Mouse (Mus musculus) hindbrain, embryonic 11.5 days (tissue): ENCODE measurements at regions not wholly inside any gene's neighbourhood (a gene's known extent, or its start where the extent isn't known, plus 50 kb on each side); places are given as distances from the start of the nearest gene placed in this dataset.
"Not testable (repeated sequence)": the region's sequence is repeated elsewhere in the genome, so short reads cannot be mapped to it uniquely, and the experiment has no call there.

ENCODE experiments used
- ATAC-seq: fragments of 200-750 bp; cut with Nextera tagmentation; 2 replicates; pipeline ENCODE4 v1.8.0; 2017; ENCODE audit warnings: mild to moderate bottlenecking, moderate TSS enrichment, moderate library complexity; ENCODE audit not compliant: low FRiP score
- DNase-seq: peaks from one replicate; pipeline ENCODE4 v3.0.0-alpha.2; 2015; ENCODE audit warnings: low spot score
- H3K27ac ChIP-seq: fragments of 300-500 bp; sonication (generic); 2 replicates; pipeline ENCODE4 v1.5.1; 2014; ENCODE audit warnings: mild to moderate bottlenecking, low read depth, low read length
- H3K27me3 ChIP-seq: fragments of 300-500 bp; sonication (generic); 2 replicates; pipeline ENCODE4 v1.6.1; 2014; ENCODE audit warnings: mild to moderate bottlenecking, low read length, moderate library complexity, mixed read lengths; ENCODE audit not compliant: control insufficient read depth, insufficient read depth
- H3K36me3 ChIP-seq: fragments of 300-500 bp; sonication (generic); 2 replicates; pipeline ENCODE4 v1.6.1; 2014; ENCODE audit warnings: mild to moderate bottlenecking, low read length, moderate library complexity, mixed read lengths; ENCODE audit not compliant: control insufficient read depth, insufficient read depth
- H3K4me1 ChIP-seq: fragments of 300-500 bp; sonication (generic); replicated peaks from 2 replicates; pipeline ENCODE4 v1.6.1; 2014; ENCODE audit warnings: low read length, mixed read lengths; ENCODE audit not compliant: control insufficient read depth, insufficient read depth
- H3K4me2 ChIP-seq: fragments of 300-500 bp; sonication (generic); replicated peaks from 2 replicates; pipeline ENCODE4 v1.6.1; 2014; ENCODE audit warnings: mild to moderate bottlenecking, low read depth, low read length
- H3K4me3 ChIP-seq: fragments of 300-500 bp; sonication (generic); 2 replicates; pipeline ENCODE4 v1.5.1; 2014; ENCODE audit warnings: low read depth, low read length
- H3K9ac ChIP-seq: fragments of 300-500 bp; sonication (generic); 2 replicates; pipeline ENCODE4 v1.6.1; 2014; ENCODE audit warnings: low read depth, low read length
- H3K9me3 ChIP-seq: fragments of 300-500 bp; sonication (generic); 2 replicates; pipeline ENCODE4 v1.6.1; 2016; ENCODE audit warnings: low read length; ENCODE audit not compliant: control insufficient read depth
- WGBS: fragments of 180-500 bp; shearing (Covaris S2); extraction: QIAGEN DNeasy Blood & Tissue Kit; methylation state at CpG from one replicate; pipeline ENCODE4 v1.1.7; 2014; 5-methylcytosine and 5-hydroxymethylcytosine counted together

- H3K36me3 ChIP-seq = no peaks in the 10 kb centered on the region
- ATAC-seq (no peak), DNase-seq (no peak)
- H3K9me3 ChIP-seq = no peaks in the 10 kb centered on the region
- no peak overlapping the region for H3K27ac ChIP-seq
- no peaks in the 10 kb centered on the region for H3K4me1 ChIP-seq
- WGBS = 65% methylated on average over 6 of the region's 6 CpGs
- H3K4me2 ChIP-seq = no peak overlapping the region
- H3K27me3 ChIP-seq = no peaks in the 10 kb centered on the region
- H3K9ac ChIP-seq = no peak overlapping the region
- no peak overlapping the region for H3K4me3 ChIP-seq
Observed at GRCm38 (mm10) chr7:137576251-137576650, 138.8 kb downstream of the Glrx3 start.

GRCm38 (mm10) chr7:137583556-137583955 is 146.1 kb downstream of the Glrx3 start:
- H3K9ac ChIP-seq = no peak overlapping the region
- H3K9me3 ChIP-seq = no peaks in the 10 kb centered on the region
- WGBS = 85% methylated on average over 2 of the region's 2 CpGs
- no peaks in the 10 kb centered on the region for H3K4me1 ChIP-seq
- no peak overlapping the region for H3K4me3 ChIP-seq
- DNase-seq = no peak
- no peak for ATAC-seq
- no peak overlapping the region for H3K27ac ChIP-seq
- no peak overlapping the region for H3K4me2 ChIP-seq
- H3K36me3 ChIP-seq = no peaks in the 10 kb centered on the region
- H3K27me3 ChIP-seq = no peaks in the 10 kb centered on the region

GRCm38 (mm10) chr7:137584916-137585315 is 147.5 kb downstream of the Glrx3 start:
- H3K9ac ChIP-seq, H3K4me2 ChIP-seq, H3K27ac ChIP-seq, DNase-seq, H3K27me3 ChIP-seq, H3K9me3 ChIP-seq, H3K4me3 ChIP-seq, H3K36me3 ChIP-seq, ATAC-seq, H3K4me1 ChIP-seq: not testable (repeated sequence)
- WGBS = 92% methylated on average over 4 of the region's 4 CpGs

- H3K9me3 ChIP-seq = no peaks in the 10 kb centered on the region
- no peak overlapping the region for H3K9ac ChIP-seq
- WGBS = 74% methylated on average over 8 of the region's 8 CpGs
- no peak overlapping the region for H3K27ac ChIP-seq
- no peaks in the 10 kb centered on the region for H3K27me3 ChIP-seq
- DNase-seq = no peak
- H3K4me3 ChIP-seq = no peak overlapping the region
- no peak overlapping the region for H3K4me2 ChIP-seq
- ATAC-seq = no peak
- no peaks in the 10 kb centered on the region; the same call in 1 of the 2 replicates for H3K4me1 ChIP-seq
- no peaks in the 10 kb centered on the region for H3K36me3 ChIP-seq
Observed at GRCm38 (mm10) chr7:137593570-137593969, 156.2 kb downstream of the Glrx3 start.

- Histone ChIP-seq H3K27me3 (no peaks in the 10 kb centered on the region), H3K9me3 (no peaks in the 10 kb centered on the region), H3K36me3 (no peaks in the 10 kb centered on the region), H3K4me3 (no peak overlapping the region), H3K9ac (no peak overlapping the region), H3K27ac (no peak overlapping the region), H3K4me2 (no peak overlapping the region), H3K4me1 (no peaks in the 10 kb centered on the region; the same call in 1 of the 2 replicates)
- no peak for DNase-seq
- ATAC-seq = no peak
- WGBS = 84% methylated on average over 4 of the region's 4 CpGs
Observed at GRCm38 (mm10) chr7:137595567-137595966, 158.2 kb downstream of the Glrx3 start.

- H3K4me2 ChIP-seq = no peak overlapping the region
- no peaks in the 10 kb centered on the region for H3K27me3 ChIP-seq
- WGBS = 52% methylated on average over 7 of the region's 7 CpGs
- no peak overlapping the region for H3K27ac ChIP-seq
- ATAC-seq (no peak), DNase-seq (no peak)
- H3K9ac ChIP-seq = no peak overlapping the region
- no peaks in the 10 kb centered on the region for H3K36me3 ChIP-seq
- H3K4me3 ChIP-seq = no peak overlapping the region
- H3K4me1 ChIP-seq = no peaks in the 10 kb centered on the region; the same call in 1 of the 2 replicates
- H3K9me3 ChIP-seq = no peaks in the 10 kb centered on the region
Observed at GRCm38 (mm10) chr7:137596161-137596560, 158.7 kb downstream of the Glrx3 start.

- Histone ChIP-seq H3K9me3 (no peaks in the 10 kb centered on the region), H3K4me3 (no peak overlapping the region), H3K4me1 (no peaks in the 10 kb centered on the region), H3K27me3 (0 out of 2 replicates have a peak, but pooled peaks cover 3% of the 10 kb centered on the region), H3K36me3 (no peaks in the 10 kb centered on the region), H3K27ac (no peak overlapping the region), H3K4me2 (no peak overlapping the region), H3K9ac (no peak overlapping the region)
- peak; percentile 51; the same call in 1 of the 2 replicates for ATAC-seq
- peak; percentile 87 for DNase-seq
- WGBS = 14% methylated on average over 8 of the region's 8 CpGs
Observed at GRCm38 (mm10) chr7:137603039-137603438, 165.6 kb downstream of the Glrx3 start.

- Histone ChIP-seq H3K27me3 (no peaks in the 10 kb centered on the region), H3K4me3 (no peak overlapping the region), H3K4me2 (no peak overlapping the region), H3K4me1 (no peaks in the 10 kb centered on the region), H3K27ac (no peak overlapping the region), H3K9ac (no peak overlapping the region), H3K9me3 (no peaks in the 10 kb centered on the region), H3K36me3 (no peaks in the 10 kb centered on the region)
- DNase-seq (no peak), ATAC-seq (no peak)
- WGBS = 69% methylated on average over 6 of the region's 6 CpGs
Observed at GRCm38 (mm10) chr7:137609752-137610151, 172.3 kb downstream of the Glrx3 start.

- ATAC-seq (no peak), DNase-seq (no peak)
- Histone ChIP-seq H3K9ac (no peak overlapping the region), H3K27ac (no peak overlapping the region), H3K27me3 (no peaks in the 10 kb centered on the region), H3K4me2 (no peak overlapping the region), H3K9me3 (no peaks in the 10 kb centered on the region), H3K4me1 (no peaks in the 10 kb centered on the region), H3K36me3 (no peaks in the 10 kb centered on the region), H3K4me3 (no peak overlapping the region)
- WGBS = 80% methylated on average over 6 of the region's 6 CpGs
Observed at GRCm38 (mm10) chr7:137611363-137611762, 173.9 kb downstream of the Glrx3 start.
